Mouse (Mus musculus) right cerebral cortex, postnatal 25 days (tissue): ENCODE measurements around the gene Cstad.
A peak's percentile ranks its signal among the peaks of the same experiment; 100 is the strongest.

Source experiments
- DNase-seq: peaks from one replicate; pipeline ENCODE4 v3.0.0; 2022

The Cstad gene

GRCm38 (mm10) chr2:30594641-30595379 is at the start of gene Cstad:
Gene Cstad, plus strand, starts transcription at chr2:30595040.
- peak; percentile 75 for DNase-seq

- no peak for DNase-seq
Measured at GRCm38 (mm10) chr2:30545706-30546105, 49.1 kb upstream of the Cstad start.

- no peak for DNase-seq
Measured at GRCm38 (mm10) chr2:30546219-30546618, 48.6 kb upstream of the Cstad start.

GRCm38 (mm10) chr2:30547455-30548217 is 47.2 kb upstream of the Cstad start:
- no peak for DNase-seq

GRCm38 (mm10) chr2:30551579-30551978 is 43.3 kb upstream of the Cstad start:
- DNase-seq, result no peak

- peak; percentile 70 for DNase-seq
Measured at GRCm38 (mm10) chr2:30553851-30554540, 40.8 kb upstream of the Cstad start.

GRCm38 (mm10) chr2:30555257-30555656 is 39.6 kb upstream of the Cstad start:
- no peak for DNase-seq

- DNase-seq, result no peak
Measured at GRCm38 (mm10) chr2:30556495-30556894, 38.3 kb upstream of the Cstad start.

- DNase-seq, result no peak
Measured at GRCm38 (mm10) chr2:30559552-30559951, 35.3 kb upstream of the Cstad start.

GRCm38 (mm10) chr2:30562553-30562952 is 32.3 kb upstream of the Cstad start:
- DNase-seq, result no peak

- no peak for DNase-seq
Measured at GRCm38 (mm10) chr2:30571647-30572046, 23.2 kb upstream of the Cstad start.

GRCm38 (mm10) chr2:30573522-30573921 is 21.3 kb upstream of the Cstad start:
- no peak for DNase-seq

- no peak for DNase-seq
Measured at GRCm38 (mm10) chr2:30577010-30577409, 17.8 kb upstream of the Cstad start.

GRCm38 (mm10) chr2:30578006-30578405 is 16.8 kb upstream of the Cstad start:
- no peak for DNase-seq

GRCm38 (mm10) chr2:30587161-30587560 is 7.7 kb upstream of the Cstad start:
- DNase-seq, result no peak

- DNase-seq, result no peak
Measured at GRCm38 (mm10) chr2:30587671-30588070, 7.2 kb upstream of the Cstad start.

GRCm38 (mm10) chr2:30588985-30589511 is 5.8 kb upstream of the Cstad start:
- no peak for DNase-seq

GRCm38 (mm10) chr2:30589781-30590180 is 5.1 kb upstream of the Cstad start:
- DNase-seq, result no peak

GRCm38 (mm10) chr2:30590909-30591308 is 3.9 kb upstream of the Cstad start:
- DNase-seq, result peak; percentile 53

GRCm38 (mm10) chr2:30592391-30592790 is 2.4 kb upstream of the Cstad start:
- no peak for DNase-seq

GRCm38 (mm10) chr2:30592951-30593350 is 1.9 kb upstream of the Cstad start:
- DNase-seq, result no peak

- no peak for DNase-seq
Measured at GRCm38 (mm10) chr2:30593636-30594310, 1.1 kb upstream of the Cstad start.

GRCm38 (mm10) chr2:30595796-30596195 is 956 bp downstream of the Cstad start:
- no peak for DNase-seq
